In the genomic region with DNA sequence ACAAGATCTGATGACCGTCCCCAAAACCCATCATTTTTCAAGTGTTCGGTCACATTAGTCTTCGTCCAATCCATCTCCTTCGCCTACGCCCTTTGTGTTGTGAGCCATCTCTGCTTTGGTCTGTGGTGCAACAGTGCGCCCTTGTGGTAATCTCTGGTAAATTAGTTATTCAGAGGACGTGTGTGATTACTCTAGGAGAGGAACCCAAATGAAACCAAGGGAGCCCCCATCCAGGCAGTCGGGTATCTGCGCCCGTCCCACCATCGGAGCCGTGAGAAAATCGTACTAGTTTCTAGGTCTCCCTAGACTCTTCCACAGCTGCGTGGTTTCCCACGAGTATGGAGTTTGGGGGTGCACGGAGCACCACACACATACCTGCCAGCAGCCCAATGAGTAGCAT, we compare ENCODE assay signal across 9 mouse cellular contexts. TPM values are rescaled to one million over a fixed set of nuclear protein-coding genes. Genes with fewer than 3 reads are reported as not detected.
DNase-seq lines count a peak whose midpoint lies in the region; ATAC-seq and TF ChIP-seq lines count a peak whose summit lies in the region.
"Had no signal": no experiment of that assay in that cellular context is flagged by ENCODE, and none has a peak within 500 bp of the region (broad histone marks: within the 10 kb centered on the region; RNA-seq: fewer than 3 reads in every experiment).

No protein-coding gene starts in this region.

- H3K9me3 ChIP-seq in midbrain, embryonic 11.5 days (ENCODE audit: control insufficient read depth, low read length), result peaks cover 8% of the 10 kb centered on the region; the same call in 1 of the 2 replicates
- peaks cover 20% of the 10 kb centered on the region for H3K9me3 ChIP-seq in midbrain, embryonic 10.5 days (replicated peaks)

- peaks cover 25% of the 10 kb centered on the region for H3K36me3 ChIP-seq in midbrain, embryonic 11.5 days (ENCODE audit: control insufficient read depth, insufficient read depth, low read length)
- H3K36me3 ChIP-seq in midbrain, embryonic 10.5 days, result peaks cover 59% of the 10 kb centered on the region
- H3K36me3 ChIP-seq in thymus, adult 2 months (ENCODE audit: control insufficient read depth, insufficient read depth, low read length), result peaks cover 33% of the 10 kb centered on the region

- TF ChIP-seq POLR2A in thymus, adult 2 months (IDR thresholded peaks at IDR 0.05; ENCODE audit: control insufficient read depth, extremely low read depth, insufficient read depth, low read length, poor library complexity), result no peak

- H3K4me3 ChIP-seq in midbrain, embryonic 11.5 days (ENCODE audit: low read depth, low read length), result no peak overlapping the region
- H3K4me3 ChIP-seq in midbrain, embryonic 10.5 days, result no peak overlapping the region
- no peak overlapping the region for H3K4me3 ChIP-seq in thymus, adult 2 months (ENCODE audit: control insufficient read depth, insufficient read depth, low read length)

- TF ChIP-seq CTCF in thymus, adult 2 months (IDR thresholded peaks at IDR 0.05; ENCODE audit: borderline replicate concordance, control insufficient read depth, extremely low read depth, insufficient read depth, low read length, poor library complexity), result peak; percentile 13; the same call in 1 of the 2 replicates

- H3K27ac ChIP-seq in midbrain, embryonic 11.5 days (ENCODE audit: low read depth, low read length), result no peak overlapping the region
- H3K27ac ChIP-seq in midbrain, embryonic 10.5 days (replicated peaks), result no peak overlapping the region
- H3K27ac ChIP-seq in thymus, adult 2 months (ENCODE audit: control insufficient read depth, insufficient read depth, low read length), result no peak overlapping the region

- H3K9ac ChIP-seq in midbrain, embryonic 11.5 days (ENCODE audit: low read length), result no peak overlapping the region

- 83% methylated on average over 16 of the region's 16 CpGs for WGBS in midbrain, embryonic 11.5 days
- 84% methylated on average over 16 of the region's 16 CpGs for WGBS in midbrain, embryonic 10.5 days
- 77% methylated on average over 16 of the region's 16 CpGs for WGBS in thymus, adult 2 months

- no peaks in the 10 kb centered on the region for H3K4me1 ChIP-seq in midbrain, embryonic 11.5 days (ENCODE audit: control insufficient read depth, insufficient read depth, low read length)
- peaks cover 12% of the 10 kb centered on the region; the same call in 1 of the 2 replicates for H3K4me1 ChIP-seq in midbrain, embryonic 10.5 days
- peaks cover 6% of the 10 kb centered on the region for H3K4me1 ChIP-seq in thymus, adult 2 months (replicated peaks; ENCODE audit: control insufficient read depth, insufficient read depth, low read length)

- peak; percentile 43 to 86 for DNase-seq in adrenal gland, adult (ENCODE audit: inconsistent age in 2 of 2, low spot score in 1 of 2)
- no peak for DNase-seq in adrenal gland, postnatal 4 days (ENCODE audit: low spot score in 2 of 2)
- DNase-seq in midbrain, embryonic 11.5 days (ENCODE audit: low spot score, missing footprints), result peak; percentile 85
- no peak for DNase-seq in midbrain, embryonic 10.5 days (ENCODE audit: low spot score)
- peak; percentile 80 for DNase-seq in cerebellum, adult 9-10 months
- DNase-seq in kidney, adult 8-10 months, result peak; percentile 32 to 61
- DNase-seq in lung, postnatal 10 days, result peak; percentile 69
- DNase-seq in thymus, adult 2 months, result peak; percentile 54

- H3K4me2 ChIP-seq in midbrain, embryonic 11.5 days, result no peak overlapping the region

- no peaks in the 10 kb centered on the region for H3K27me3 ChIP-seq in midbrain, embryonic 11.5 days (ENCODE audit: control insufficient read depth, insufficient read depth, low read length)
- H3K27me3 ChIP-seq in midbrain, embryonic 10.5 days (ENCODE audit: low read depth, poor library complexity, severe bottlenecking), result no peaks in the 10 kb centered on the region
- H3K27me3 ChIP-seq in thymus, adult 2 months (ENCODE audit: control insufficient read depth, insufficient read depth, low read length), result no peaks in the 10 kb centered on the region; the same call in 1 of the 2 replicates

- no peak for ATAC-seq in midbrain, embryonic 11.5 days (ENCODE audit: low FRiP score)

RNA-seq across cellular contexts. Expression of gene Clcn4, which starts 5.1 kb away (rescaled TPM):
- 10 to 100 TPM; 55.6 to 60.7 TPM for total RNA-seq in adrenal gland, postnatal 4 days (2021)
- 56.7 and 57.0 TPM in 2 replicates for polyA plus RNA-seq in midbrain, embryonic 11.5 days (2014; fragmentation: Nextera tagmentation; extraction: Ambion mirVana)
- polyA plus RNA-seq in midbrain, embryonic 10.5 days (2016; fragmentation: Nextera tagmentation; extraction: Ambion mirVana), result 42.7 and 56.4 TPM in 2 replicates
- 43.0 and 46.7 TPM in 2 replicates for polyA plus RNA-seq in thymus, adult 2 months (2012; rRNA removed)

RNA-seq across cellular contexts. Expression of gene Gm45844, which starts 17.5 kb away (rescaled TPM):
- 1 to 10 TPM; 2.8 to 3.0 TPM for total RNA-seq in adrenal gland, postnatal 4 days (2021)
- polyA plus RNA-seq in midbrain, embryonic 11.5 days (2014; fragmentation: Nextera tagmentation; extraction: Ambion mirVana), result 2.5 and 3.6 TPM in 2 replicates
- 1.5 and 2.0 TPM in 2 replicates for polyA plus RNA-seq in midbrain, embryonic 10.5 days (2016; fragmentation: Nextera tagmentation; extraction: Ambion mirVana)
- 0.38 and 2.3 TPM in 2 replicates for polyA plus RNA-seq in thymus, adult 2 months (2012; rRNA removed)

RNA-seq across cellular contexts. Expression of gene Vmn2r30, which starts 41.8 kb away (rescaled TPM):
- total RNA-seq in adrenal gland, postnatal 4 days (2021), result under 1 TPM; 0.54 to 0.64 TPM
- not detected in 2 replicates for polyA plus RNA-seq in midbrain, embryonic 11.5 days (2014; fragmentation: Nextera tagmentation; extraction: Ambion mirVana)
- not detected in 2 replicates for polyA plus RNA-seq in midbrain, embryonic 10.5 days (2016; fragmentation: Nextera tagmentation; extraction: Ambion mirVana)
- polyA plus RNA-seq in thymus, adult 2 months (2012; rRNA removed), result not detected in 2 replicates
- polyA plus RNA-seq: neural tube, embryonic 11.5 days had no signal

RNA-seq across cellular contexts. Expression of gene Vmn2r29, which starts 48.5 kb away (rescaled TPM):
- total RNA-seq in adrenal gland, postnatal 4 days (2021), result under 1 TPM; 0.70 to 0.90 TPM
- polyA plus RNA-seq in midbrain, embryonic 11.5 days (2014; fragmentation: Nextera tagmentation; extraction: Ambion mirVana), result 0.37 TPM in 1 of 2 replicates, not detected in the other
- polyA plus RNA-seq in midbrain, embryonic 10.5 days (2016; fragmentation: Nextera tagmentation; extraction: Ambion mirVana), result 0.28 and 0.65 TPM in 2 replicates
- polyA plus RNA-seq in thymus, adult 2 months (2012; rRNA removed), result 0.08 and 0.14 TPM in 2 replicates

Comparison
In these comparisons a context has a peak if more than half of its experiments do, and no peak if none do; other contexts are left out.
1. DNase-seq: peak in adrenal gland, adult (2 of 2), midbrain, embryonic 11.5 days (single experiment), cerebellum, adult 9-10 months (single experiment), kidney, adult 8-10 months (2 of 2), lung, postnatal 10 days (single experiment) and thymus, adult 2 months (single experiment); none in adrenal gland, postnatal 4 days (0 of 2) and midbrain, embryonic 10.5 days (single experiment).